Mouse (Mus musculus): ENCODE measurements at regions not wholly inside any gene's neighbourhood (a gene's known extent, or its start where the extent isn't known, plus 50 kb on each side); places are given as distances from the start of the nearest gene placed in this dataset.

DNA sequence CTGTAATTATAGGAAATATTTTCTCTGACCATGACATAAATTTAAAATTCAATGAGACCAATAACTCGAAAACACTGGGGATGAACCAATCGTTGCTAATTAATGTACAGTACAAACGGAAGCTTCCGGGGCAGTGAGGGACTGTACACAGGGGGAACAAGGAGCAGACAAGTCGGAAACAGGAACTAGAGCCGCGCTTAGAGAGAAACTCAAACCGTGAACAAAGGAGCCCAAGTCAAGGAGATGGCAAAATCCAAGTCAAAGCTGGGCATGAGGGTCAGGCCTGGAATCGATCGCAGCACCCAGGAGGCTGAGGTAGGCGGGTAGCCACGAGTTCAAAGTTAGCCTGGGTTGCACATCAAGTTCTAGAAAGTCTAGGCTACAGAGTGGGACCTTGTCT lies 70.2 kb upstream of the Prok2 start:
- DNase-seq (ENCODE audit: low spot score) (no peak), ATAC-seq (ENCODE audit: insufficient read depth, low read depth) (no peak)
- TF ChIP-seq CTCF (IDR thresholded peaks at IDR 0.05; ENCODE audit: low read depth) = no peak
- no peak for TF ChIP-seq EP300 (IDR thresholded peaks at IDR 0.05; ENCODE audit: low read depth)
- Histone ChIP-seq H3K36me3 (replicated peaks; ENCODE audit: control insufficient read depth, insufficient read depth, low read length) (no peaks in the 10 kb centered on the region), H3K27ac (ENCODE audit: low read depth) (no peak overlapping the region), H3K9ac (replicated peaks; ENCODE audit: low read depth, low read length) (no peak overlapping the region), H3K4me1 (ENCODE audit: control insufficient read depth, insufficient read depth) (peaks cover 8% of the 10 kb centered on the region), H3K9me3 (replicated peaks; ENCODE audit: control insufficient read depth, low read length) (no peaks in the 10 kb centered on the region), H3K4me2 (ENCODE audit: low read depth, low read length) (no peak overlapping the region), H3K4me3 (ENCODE audit: low read depth, low read length) (no peak overlapping the region), H3K27me3 (ENCODE audit: control insufficient read depth, insufficient read depth, low read length) (0 out of 2 replicates have a peak, but pooled peaks cover 5% of the 10 kb centered on the region)
- WGBS = 87% methylated on average over 12 of the region's 12 CpGs

- WGBS = 53% methylated on average over 10 of the region's 10 CpGs
- no peak overlapping the region for H3K4me3 ChIP-seq (ENCODE audit: low read depth, low read length)
- no peak overlapping the region for H3K27ac ChIP-seq (ENCODE audit: low read depth)
- no peaks in the 10 kb centered on the region for H3K36me3 ChIP-seq (replicated peaks; ENCODE audit: control insufficient read depth, insufficient read depth, low read length)
- H3K4me1 ChIP-seq (ENCODE audit: control insufficient read depth, insufficient read depth) = no peaks in the 10 kb centered on the region
- H3K9ac ChIP-seq (replicated peaks; ENCODE audit: low read depth, low read length) = no peak overlapping the region
- no peak overlapping the region for H3K4me2 ChIP-seq (ENCODE audit: low read depth, low read length)
- no peak for TF ChIP-seq CTCF (IDR thresholded peaks at IDR 0.05; ENCODE audit: low read depth)
- TF ChIP-seq EP300 (IDR thresholded peaks at IDR 0.05; ENCODE audit: low read depth) = no peak
- ATAC-seq (ENCODE audit: insufficient read depth, low read depth) (no peak), DNase-seq (ENCODE audit: low spot score) (no peak)
- H3K27me3 ChIP-seq (ENCODE audit: control insufficient read depth, insufficient read depth, low read length) = 0 out of 2 replicates have a peak, but pooled peaks cover 5% of the 10 kb centered on the region
- no peaks in the 10 kb centered on the region for H3K9me3 ChIP-seq (replicated peaks; ENCODE audit: control insufficient read depth, low read length)
Observed at GRCm38 (mm10) chr6:99793546-99793945, 67.4 kb upstream of the Prok2 start.

- Histone ChIP-seq H3K4me1 (ENCODE audit: control insufficient read depth, insufficient read depth) (no peaks in the 10 kb centered on the region), H3K27ac (ENCODE audit: low read depth) (no peak overlapping the region), H3K4me2 (ENCODE audit: low read depth, low read length) (no peak overlapping the region), H3K9ac (replicated peaks; ENCODE audit: low read depth, low read length) (no peak overlapping the region), H3K27me3 (ENCODE audit: control insufficient read depth, insufficient read depth, low read length) (0 out of 2 replicates have a peak, but pooled peaks cover 5% of the 10 kb centered on the region), H3K9me3 (replicated peaks; ENCODE audit: control insufficient read depth, low read length) (no peaks in the 10 kb centered on the region), H3K36me3 (replicated peaks; ENCODE audit: control insufficient read depth, insufficient read depth, low read length) (no peaks in the 10 kb centered on the region), H3K4me3 (ENCODE audit: low read depth, low read length) (no peak overlapping the region)
- TF ChIP-seq EP300 (IDR thresholded peaks at IDR 0.05; ENCODE audit: low read depth) (no peak), CTCF (IDR thresholded peaks at IDR 0.05; ENCODE audit: low read depth) (no peak)
- WGBS = 84% methylated on average over 10 of the region's 10 CpGs
- DNase-seq (ENCODE audit: low spot score) (no peak), ATAC-seq (ENCODE audit: insufficient read depth, low read depth) (no peak)
Observed at GRCm38 (mm10) chr6:99792353-99792752, 66.2 kb upstream of the Prok2 start.

- WGBS = 70% methylated on average over 7 of the region's 7 CpGs
- Histone ChIP-seq H3K9me3 (replicated peaks; ENCODE audit: control insufficient read depth, low read length) (no peaks in the 10 kb centered on the region), H3K4me2 (ENCODE audit: low read depth, low read length) (no peak overlapping the region), H3K9ac (replicated peaks; ENCODE audit: low read depth, low read length) (no peak overlapping the region), H3K4me1 (ENCODE audit: control insufficient read depth, insufficient read depth) (no peaks in the 10 kb centered on the region), H3K27ac (ENCODE audit: low read depth) (no peak overlapping the region), H3K27me3 (ENCODE audit: control insufficient read depth, insufficient read depth, low read length) (no peaks in the 10 kb centered on the region), H3K36me3 (replicated peaks; ENCODE audit: control insufficient read depth, insufficient read depth, low read length) (no peaks in the 10 kb centered on the region), H3K4me3 (ENCODE audit: low read depth, low read length) (no peak overlapping the region)
- DNase-seq (ENCODE audit: low spot score) (no peak), ATAC-seq (ENCODE audit: insufficient read depth, low read depth) (no peak)
- no peak for TF ChIP-seq CTCF (IDR thresholded peaks at IDR 0.05; ENCODE audit: low read depth)
- TF ChIP-seq EP300 (IDR thresholded peaks at IDR 0.05; ENCODE audit: low read depth) = no peak
Observed at GRCm38 (mm10) chr6:99786977-99787376, 60.8 kb upstream of the Prok2 start.

DNA sequence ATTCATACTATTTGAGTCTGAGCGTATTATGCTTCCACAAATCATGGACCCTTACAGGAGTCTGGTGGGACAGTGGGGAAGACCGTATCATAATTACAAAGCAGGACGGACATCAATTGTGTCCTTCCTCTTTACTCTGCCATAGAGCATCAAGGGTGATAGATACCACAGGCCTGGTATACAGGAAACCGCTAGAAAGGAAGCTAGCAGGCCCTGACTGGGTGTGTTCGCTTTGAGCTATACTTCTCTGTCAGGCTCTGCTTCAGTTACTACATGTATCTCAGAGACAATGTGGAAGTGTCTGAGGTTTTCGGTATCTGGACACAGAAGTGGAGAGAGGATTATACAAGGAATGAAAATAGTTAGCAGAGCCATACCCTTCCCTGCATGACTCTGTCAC lies 59.0 kb upstream of the Prok2 start:
- ATAC-seq (ENCODE audit: insufficient read depth, low read depth) = no peak

DNA sequence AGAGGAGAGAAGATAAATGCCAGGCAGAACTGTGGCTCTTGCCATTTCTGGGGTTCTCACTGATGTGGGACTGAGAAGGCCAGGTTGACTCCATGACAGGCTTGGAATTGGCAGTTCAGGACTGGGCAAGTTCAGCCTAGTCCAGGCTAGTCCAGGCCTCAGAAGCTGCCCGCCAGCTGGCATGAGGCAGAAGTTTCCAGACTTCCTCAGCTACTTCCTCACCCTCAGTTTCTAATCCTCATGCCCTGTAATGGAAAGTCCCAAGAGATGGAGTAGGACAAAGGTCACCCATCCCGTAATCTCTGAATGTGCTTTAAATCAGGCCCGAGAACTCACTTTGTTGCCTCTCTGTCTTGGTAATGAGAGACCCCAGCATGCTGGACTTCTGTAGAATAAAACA lies 58.6 kb upstream of the Prok2 start:
- Histone ChIP-seq H3K9ac (replicated peaks; ENCODE audit: low read depth, low read length) (no peak overlapping the region), H3K36me3 (replicated peaks; ENCODE audit: control insufficient read depth, insufficient read depth, low read length) (no peaks in the 10 kb centered on the region), H3K4me1 (ENCODE audit: control insufficient read depth, insufficient read depth) (no peaks in the 10 kb centered on the region), H3K4me2 (ENCODE audit: low read depth, low read length) (no peak overlapping the region), H3K9me3 (replicated peaks; ENCODE audit: control insufficient read depth, low read length) (no peaks in the 10 kb centered on the region), H3K27me3 (ENCODE audit: control insufficient read depth, insufficient read depth, low read length) (no peaks in the 10 kb centered on the region), H3K4me3 (ENCODE audit: low read depth, low read length) (no peak overlapping the region), H3K27ac (ENCODE audit: low read depth) (no peak overlapping the region)
- ATAC-seq (ENCODE audit: insufficient read depth, low read depth) (no peak), DNase-seq (ENCODE audit: low spot score) (no peak)
- 89% methylated on average over 3 of the region's 3 CpGs for WGBS
- TF ChIP-seq CTCF (IDR thresholded peaks at IDR 0.05; ENCODE audit: low read depth) (no peak), EP300 (IDR thresholded peaks at IDR 0.05; ENCODE audit: low read depth) (no peak)

More for the DNA sequence above, 59.0 kb upstream of the Prok2 start:
- H3K4me1 ChIP-seq (ENCODE audit: control insufficient read depth, insufficient read depth) = no peaks in the 10 kb centered on the region
- H3K27me3 ChIP-seq (ENCODE audit: control insufficient read depth, insufficient read depth, low read length) = no peaks in the 10 kb centered on the region
- no peak overlapping the region for H3K27ac ChIP-seq (ENCODE audit: low read depth)
- no peak overlapping the region for H3K4me2 ChIP-seq (ENCODE audit: low read depth, low read length)
- 66% methylated on average over 6 of the region's 6 CpGs for WGBS
- DNase-seq (ENCODE audit: low spot score) = no peak
- H3K9ac ChIP-seq (replicated peaks; ENCODE audit: low read depth, low read length) = no peak overlapping the region
- H3K4me3 ChIP-seq (ENCODE audit: low read depth, low read length) = no peak overlapping the region
- no peaks in the 10 kb centered on the region for H3K36me3 ChIP-seq (replicated peaks; ENCODE audit: control insufficient read depth, insufficient read depth, low read length)
- TF ChIP-seq CTCF (IDR thresholded peaks at IDR 0.05; ENCODE audit: low read depth) (no peak), EP300 (IDR thresholded peaks at IDR 0.05; ENCODE audit: low read depth) (no peak)
- H3K9me3 ChIP-seq (replicated peaks; ENCODE audit: control insufficient read depth, low read length) = no peaks in the 10 kb centered on the region
